Mouse (Mus musculus) heart, postnatal 0 days (tissue): Measurements from ENCODE around the gene Efhd2. TPM values are rescaled to one million over a fixed set of nuclear protein-coding genes. Genes with fewer than 3 reads are reported as not detected.

Experiments used
- ATAC-seq: fragments of 200-750 bp; cut with Nextera tagmentation; 2 replicates; pipeline ENCODE4 v1.8.0; 2017; ENCODE audit warnings: low read depth, moderate number of reproducible peaks, moderate library complexity; ENCODE audit not compliant: insufficient read depth
- DNase-seq: peaks from one replicate; pipeline ENCODE4 v3.0.0-alpha.2; 2016; ENCODE audit warnings: low spot score
- H3K27ac ChIP-seq: fragments of 300-500 bp; sonication (generic); 2 replicates; pipeline ENCODE4 v1.5.1; 2014; ENCODE audit warnings: low read depth, mild to moderate bottlenecking
- H3K27me3 ChIP-seq: fragments of 300-500 bp; sonication (generic); 2 replicates; pipeline ENCODE4 v1.6.1; 2014; ENCODE audit warnings: low read length, mixed read lengths; ENCODE audit not compliant: control insufficient read depth, insufficient read depth
- H3K36me3 ChIP-seq: fragments of 300-500 bp; sonication (generic); replicated peaks from 2 replicates; pipeline ENCODE4 v1.6.1; 2014; ENCODE audit warnings: low read length, mixed read lengths; ENCODE audit not compliant: control insufficient read depth, insufficient read depth
- H3K4me1 ChIP-seq: fragments of 300-500 bp; sonication (generic); 2 replicates; pipeline ENCODE4 v1.6.1; 2014; ENCODE audit warnings: antibody characterized with exemption; ENCODE audit not compliant: control insufficient read depth, insufficient read depth
- H3K4me2 ChIP-seq: fragments of 300-500 bp; sonication (generic); 2 replicates; pipeline ENCODE4 v1.6.1; 2014; ENCODE audit warnings: low read depth, mild to moderate bottlenecking, low read length, moderate library complexity
- H3K4me3 ChIP-seq: fragments of 300-500 bp; sonication (generic); 2 replicates; pipeline ENCODE4 v1.5.1; 2014; ENCODE audit warnings: low read depth, low read length
- H3K9ac ChIP-seq: fragments of 300-500 bp; sonication (generic); replicated peaks from 2 replicates; pipeline ENCODE4 v1.6.1; 2014; ENCODE audit warnings: low read depth, low read length, mixed read lengths
- H3K9me3 ChIP-seq: fragments of 300-500 bp; sonication (generic); replicated peaks from 2 replicates; pipeline ENCODE4 v1.6.1; 2016; ENCODE audit warnings: low read length; ENCODE audit not compliant: control insufficient read depth
- CTCF ChIP-seq: IDR thresholded peaks from 2 replicates; pipeline ENCODE4 v1.5.1; 2016; ENCODE audit warnings: antibody characterized with exemption, control low read depth, low read depth
- EP300 ChIP-seq: IDR thresholded peaks from 2 replicates; pipeline ENCODE4 v1.6.1; 2016; ENCODE audit warnings: antibody characterized with exemption, low read depth
- WGBS: fragments of 180-500 bp; shearing (Covaris S2); extraction: QIAGEN DNeasy Blood & Tissue Kit; methylation state at CpG from one replicate; pipeline ENCODE4 v1.1.7; 2014; 5-methylcytosine and 5-hydroxymethylcytosine counted together
- polyA plus RNA-seq: library from polyadenylated mRNA; unstranded; fragments of >200 nt; fragmentation: Nextera tagmentation; extraction: Ambion mirVana; gene quantifications from 2 replicates; pipeline ENCODE4 v1.2.1, GENCODE M21; 2015
- total RNA-seq: library from RNA; depleted of rRNA; stranded (reverse); fragments of >200 nt; gene quantifications from 2 replicates; pipeline ENCODE4 v1.2.3, GENCODE M21; 2014; ENCODE audit warnings: low replicate concordance; rRNA removed

Gene Efhd2
- total and polyA plus RNA-seq, 2 experiments from 2014 or later = 42.9 to 56.9 TPM

- DNase-seq = no peak
- H3K36me3 ChIP-seq = peaks cover 96% of the 10 kb centered on the region
Measured at GRCm38 (mm10) chr4:141810975-141811374, 63.7 kb downstream of the Efhd2 start.

GRCm38 (mm10) chr4:141809850-141810464 lies 64.8 kb downstream of the Efhd2 start:
- H3K4me3 ChIP-seq = no peak overlapping the region
- no peaks in the 10 kb centered on the region for H3K9me3 ChIP-seq
- TF ChIP-seq EP300 = no peak
- peak; percentile 81 for TF ChIP-seq CTCF
- ATAC-seq (peak; percentile 60; the same call in 1 of the 2 replicates), DNase-seq (peak; percentile 58)
- H3K27me3 ChIP-seq = no peaks in the 10 kb centered on the region
- no peak overlapping the region for H3K4me2 ChIP-seq
- H3K9ac ChIP-seq = no peak overlapping the region
- WGBS = 70% methylated on average over 8 of the region's 8 CpGs
- peaks cover 98% of the 10 kb centered on the region for H3K36me3 ChIP-seq
- no peaks in the 10 kb centered on the region for H3K4me1 ChIP-seq
- no peak overlapping the region for H3K27ac ChIP-seq

More at GRCm38 (mm10) chr4:141810975-141811374, 63.7 kb downstream of the Efhd2 start:
- no peaks in the 10 kb centered on the region for H3K9me3 ChIP-seq
- no peak overlapping the region for H3K9ac ChIP-seq
- no peak overlapping the region for H3K4me3 ChIP-seq
- H3K27me3 ChIP-seq = no peaks in the 10 kb centered on the region
- H3K4me1 ChIP-seq = no peaks in the 10 kb centered on the region
- TF ChIP-seq EP300 = no peak
- TF ChIP-seq CTCF = no peak
- no peak for ATAC-seq
- H3K27ac ChIP-seq = no peak overlapping the region
- no peak overlapping the region for H3K4me2 ChIP-seq
- WGBS = 93% methylated on average over 2 of the region's 2 CpGs

Other genes starting within 250 kb of the Efhd2 start
- gene Plekhm2, start 210.0 kb downstream of the Efhd2 start, total RNA-seq = 43.3 and 52.9 TPM in 2 replicates
- 5.6 and 7.0 TPM in 2 replicates for gene Plekhm2, start 210.0 kb downstream of the Efhd2 start, polyA plus RNA-seq
- 2.1 and 11.9 TPM in 2 replicates for gene Rsc1a1, start 189.3 kb downstream of the Efhd2 start, total RNA-seq
- gene Rsc1a1, start 189.3 kb downstream of the Efhd2 start, polyA plus RNA-seq = not detected in 2 replicates
- 28.2 and 32.8 TPM in 2 replicates for gene Ddi2, start 151.5 kb downstream of the Efhd2 start, total RNA-seq
- gene Ddi2, start 151.5 kb downstream of the Efhd2 start, polyA plus RNA-seq = 10.9 and 11.5 TPM in 2 replicates
- 1.5 TPM in 1 of 2 replicates, not detected in the other for gene Agmat, start 128.2 kb downstream of the Efhd2 start, total RNA-seq
- gene Agmat, start 128.2 kb downstream of the Efhd2 start, polyA plus RNA-seq = 0.82 and 1.1 TPM in 2 replicates
- gene Dnajc16, start 84.0 kb downstream of the Efhd2 start, total RNA-seq = 10.2 and 12.3 TPM in 2 replicates
- 3.7 and 4.5 TPM in 2 replicates for gene Dnajc16, start 84.0 kb downstream of the Efhd2 start, polyA plus RNA-seq
- 26.0 and 26.2 TPM in 2 replicates for gene Casp9, start 81.3 kb downstream of the Efhd2 start, total RNA-seq
- 11.9 and 12.8 TPM in 2 replicates for gene Casp9, start 81.3 kb downstream of the Efhd2 start, polyA plus RNA-seq
- 2.1 TPM in 1 of 2 replicates, not detected in the other for gene Cela2a, start 48.8 kb downstream of the Efhd2 start, total RNA-seq
- gene Cela2a, start 48.8 kb downstream of the Efhd2 start, polyA plus RNA-seq = 0.20 and 0.21 TPM in 2 replicates
- not detected in 2 replicates for gene Ctrc, start 28.6 kb downstream of the Efhd2 start, total RNA-seq
- gene Ctrc, start 28.6 kb downstream of the Efhd2 start, polyA plus RNA-seq = not detected in 2 replicates
- gene Fhad1, start 140.2 kb upstream of the Efhd2 start, total RNA-seq = 3.3 TPM in 1 of 2 replicates, not detected in the other
- gene Fhad1, start 140.2 kb upstream of the Efhd2 start, polyA plus RNA-seq = 1.5 and 2.7 TPM in 2 replicates
- gene Tmem51, start 209.4 kb upstream of the Efhd2 start, total RNA-seq = 27.7 and 34.4 TPM in 2 replicates
- 39.5 and 46.8 TPM in 2 replicates for gene Tmem51, start 209.4 kb upstream of the Efhd2 start, polyA plus RNA-seq